Mouse (Mus musculus) c-Kit-positive CD71-positive TER-119-negative erythroid progenitor cells, embryonic 14.5 days (primary cell): ENCODE results near the gene Pcbp4.

ENCODE experiments used
- DNase-seq: peaks from one replicate; pipeline ENCODE4 v3.0.0-alpha.2; 2013; ENCODE audit warnings: low read depth

Gene Pcbp4

GRCm38 (mm10) chr9:106464751-106465541, 11.9 kb downstream of the Pcbp4 start:
- no peak for DNase-seq

- DNase-seq, result no peak
Observed at GRCm38 (mm10) chr9:106465571-106466200, 12.6 kb downstream of the Pcbp4 start, which contains the start of gene Gpr62. Gpr62 (minus strand) TSS chr9:106465938.

- DNase-seq, result no peak
Observed at GRCm38 (mm10) chr9:106466721-106467120, 13.6 kb downstream of the Pcbp4 start.

GRCm38 (mm10) chr9:106467746-106468145, 14.7 kb downstream of the Pcbp4 start:
- DNase-seq, result no peak

GRCm38 (mm10) chr9:106469317-106469716, 16.2 kb downstream of the Pcbp4 start:
- no peak for DNase-seq

- DNase-seq, result no peak
Observed at GRCm38 (mm10) chr9:106469776-106470175, 16.7 kb downstream of the Pcbp4 start.

- DNase-seq, result no peak
Observed at GRCm38 (mm10) chr9:106470991-106471750, 18.1 kb downstream of the Pcbp4 start.

- no peak for DNase-seq
Observed at GRCm38 (mm10) chr9:106471892-106472291, 18.8 kb downstream of the Pcbp4 start.

GRCm38 (mm10) chr9:106472321-106472720, 19.2 kb downstream of the Pcbp4 start:
- no peak for DNase-seq

- DNase-seq, result no peak
Observed at GRCm38 (mm10) chr9:106473081-106473752, 20.1 kb downstream of the Pcbp4 start.

- no peak for DNase-seq
Observed at GRCm38 (mm10) chr9:106473753-106474105, 20.6 kb downstream of the Pcbp4 start.

GRCm38 (mm10) chr9:106474456-106474855, 21.4 kb downstream of the Pcbp4 start:
- DNase-seq, result peak; percentile 53

- DNase-seq, result no peak
Observed at GRCm38 (mm10) chr9:106475046-106475445, 22.0 kb downstream of the Pcbp4 start.

GRCm38 (mm10) chr9:106475663-106476001, 22.5 kb downstream of the Pcbp4 start, which contains the start of gene Rrp9:
Rrp9 (plus strand) TSS chr9:106475963.
- DNase-seq, result no peak

GRCm38 (mm10) chr9:106476002-106476923, 23.2 kb downstream of the Pcbp4 start:
- DNase-seq, result no peak

GRCm38 (mm10) chr9:106476924-106477484, 23.9 kb downstream of the Pcbp4 start, which contains the start of gene Parp3:
Parp3 (minus strand) TSS chr9:106476949.
- peak; percentile 100 for DNase-seq

- DNase-seq, result no peak
Observed at GRCm38 (mm10) chr9:106477649-106478048, 24.6 kb downstream of the Pcbp4 start.

- DNase-seq, result no peak
Observed at GRCm38 (mm10) chr9:106478101-106478500, 25.0 kb downstream of the Pcbp4 start.

- no peak for DNase-seq
Observed at GRCm38 (mm10) chr9:106480541-106480940, 27.4 kb downstream of the Pcbp4 start.

- no peak for DNase-seq
Observed at GRCm38 (mm10) chr9:106481075-106481474, 28.0 kb downstream of the Pcbp4 start.

- DNase-seq, result no peak
Observed at GRCm38 (mm10) chr9:106481676-106482075, 28.6 kb downstream of the Pcbp4 start.
